Mouse (Mus musculus) T-helper 1 cell (primary cell): ENCODE measurements around the gene Tbxas1.

ENCODE experiments used
- in situ Hi-C: fragments of 300-600 bp; cut with MboI, MseI; formaldehyde crosslinking; loops from one replicate; pipeline ENCODE4 v1.15.1; 2025; ENCODE audit warnings: high pct_unique_total_duplicates

Gene Tbxas1

DNA sequence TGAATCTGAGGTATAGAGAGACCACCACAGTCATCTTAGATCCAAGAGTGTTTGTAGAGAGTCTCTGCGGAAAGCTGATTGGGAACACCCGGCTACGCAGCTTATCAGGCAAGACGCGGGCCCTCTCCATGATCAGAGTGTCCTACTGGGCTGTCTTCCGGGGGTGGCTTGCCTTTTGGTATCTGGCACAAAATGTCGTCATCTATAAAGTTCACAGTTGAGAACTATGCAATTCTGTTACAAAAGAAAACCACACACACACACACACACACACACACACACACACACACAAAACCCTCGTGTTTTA is 46.6 kb downstream of the Tbxas1 start:
- in situ Hi-C loops, result no loop called here

DNA sequence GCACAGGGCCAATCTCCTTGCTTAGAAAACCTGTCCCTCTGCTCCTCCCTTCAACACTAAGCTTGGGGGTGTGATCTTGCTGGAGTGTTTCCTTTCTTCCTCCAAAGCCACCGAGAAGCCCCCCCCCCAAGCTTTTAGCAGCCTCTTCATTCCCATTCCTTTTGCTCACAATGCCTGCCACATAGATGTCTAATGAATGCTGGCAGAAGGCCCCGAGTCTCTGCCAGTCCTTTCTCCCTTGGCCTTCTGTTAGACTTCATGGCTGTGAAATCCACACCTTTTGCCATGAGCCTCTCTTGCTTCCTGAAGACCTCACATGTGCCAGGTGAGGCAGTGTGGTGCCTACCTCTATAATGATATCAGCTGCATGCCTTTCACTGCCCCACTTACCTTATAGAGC is 47.3 kb downstream of the Tbxas1 start:
- in situ Hi-C loops, result no loop called here

DNA sequence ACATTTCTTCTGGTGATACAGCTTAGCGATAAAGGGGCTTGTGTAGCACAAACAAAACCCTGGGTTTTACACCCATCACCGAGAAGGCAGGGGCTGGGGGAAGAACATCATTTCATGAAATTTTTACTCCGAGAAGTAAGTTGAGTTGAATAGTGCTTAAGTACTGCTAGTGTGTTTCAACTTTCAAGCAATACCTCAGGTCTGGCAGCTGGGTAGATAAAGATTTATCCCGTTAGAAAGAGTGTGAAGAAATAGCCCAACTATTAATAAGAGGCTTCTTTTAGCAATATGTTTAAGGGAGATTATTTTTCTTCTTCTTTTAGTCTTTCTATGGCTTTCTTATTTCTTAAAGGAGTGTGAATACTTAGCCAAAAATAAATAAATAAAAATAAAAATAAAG is 48.2 kb downstream of the Tbxas1 start:
- in situ Hi-C loops, result no loop called here

GRCm38 (mm10) chr6:38923870-38924817 is 48.9 kb downstream of the Tbxas1 start:
- in situ Hi-C loops, result no loop called here

GRCm38 (mm10) chr6:38925719-38926118 is 50.5 kb downstream of the Tbxas1 start:
- in situ Hi-C loops, result no loop called here

- in situ Hi-C loops, result no loop called here
These were observed 51.1 kb downstream of the Tbxas1 start for GRCm38 (mm10) chr6:38926135-38926962.

GRCm38 (mm10) chr6:38926963-38927361 is 51.8 kb downstream of the Tbxas1 start:
- in situ Hi-C loops, result no loop called here

GRCm38 (mm10) chr6:38928489-38928888 is 53.3 kb downstream of the Tbxas1 start:
- in situ Hi-C loops, result no loop called here

GRCm38 (mm10) chr6:38936009-38936408 is 60.8 kb downstream of the Tbxas1 start:
- in situ Hi-C loops, result no loop called here

DNA sequence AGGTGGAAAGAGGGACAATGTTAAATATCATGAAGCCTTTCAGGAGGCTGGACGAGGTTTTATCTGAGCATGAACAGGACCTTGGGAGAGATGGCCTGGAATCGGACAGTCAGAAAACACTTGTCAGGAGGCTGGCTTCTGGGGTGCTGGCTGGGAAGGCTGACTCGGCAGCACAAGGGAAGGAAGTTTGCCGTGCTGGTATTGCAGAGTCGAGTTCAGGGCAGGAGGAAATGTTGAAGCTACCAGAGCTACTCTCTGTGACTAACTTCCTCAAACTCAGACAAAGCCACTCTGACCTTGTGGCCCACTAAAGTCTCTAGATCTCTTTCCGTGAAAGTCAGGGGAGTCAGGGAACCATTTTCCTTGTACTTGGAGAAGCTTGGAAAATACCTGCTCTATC is 63.2 kb downstream of the Tbxas1 start:
- in situ Hi-C loops, result no loop called here

GRCm38 (mm10) chr6:38939096-38939495 is 63.9 kb downstream of the Tbxas1 start:
- in situ Hi-C loops, result no loop called here

GRCm38 (mm10) chr6:38941016-38941415 is 65.8 kb downstream of the Tbxas1 start:
- in situ Hi-C loops, result no loop called here

- in situ Hi-C loops, result no loop called here
These were observed 67.6 kb downstream of the Tbxas1 start for GRCm38 (mm10) chr6:38942771-38943170.

DNA sequence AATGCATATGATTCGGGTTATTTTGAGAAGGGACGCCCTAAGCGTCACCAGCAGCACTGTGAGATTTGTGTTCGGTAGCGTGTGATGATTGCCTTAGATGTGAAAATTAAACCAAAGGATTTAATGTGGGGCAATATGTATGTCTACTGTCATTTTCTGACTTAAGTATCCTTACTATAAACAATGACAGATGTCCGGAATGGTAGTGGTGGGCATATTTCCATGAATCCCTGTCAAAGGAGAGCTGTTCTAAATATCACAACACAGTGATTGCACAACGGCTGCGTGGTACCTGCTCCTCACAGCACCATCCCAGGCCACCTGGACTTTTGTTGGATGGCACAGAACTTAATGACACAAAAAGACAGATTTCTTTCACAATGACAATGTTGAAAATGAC is 69.2 kb downstream of the Tbxas1 start:
- in situ Hi-C loops, result no loop called here

GRCm38 (mm10) chr6:38944826-38945225 is 69.6 kb downstream of the Tbxas1 start:
- in situ Hi-C loops, result no loop called here

- in situ Hi-C loops, result no loop called here
These were observed 70.5 kb downstream of the Tbxas1 start for GRCm38 (mm10) chr6:38945681-38946080.

DNA sequence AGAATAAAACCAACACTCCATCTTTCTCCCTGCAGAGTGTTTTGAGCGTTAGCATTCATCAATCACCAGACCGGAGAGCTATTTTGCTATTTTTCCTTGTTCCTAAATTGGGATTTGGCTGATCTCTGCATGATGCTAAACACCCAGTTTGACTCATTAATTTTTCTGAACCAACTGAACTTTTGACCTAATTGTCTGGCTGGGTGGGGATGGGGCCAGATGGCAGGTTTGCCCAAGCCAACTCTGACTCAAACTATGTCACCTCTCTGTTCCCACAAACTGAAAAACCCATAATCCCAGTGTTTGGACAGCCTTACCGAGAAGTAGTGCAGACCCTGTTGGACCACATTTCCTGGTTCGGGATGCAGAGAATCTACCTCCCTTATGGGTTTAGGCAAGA is 72.1 kb downstream of the Tbxas1 start:
- in situ Hi-C loops, result no loop called here

GRCm38 (mm10) chr6:38949683-38950161 is 74.5 kb downstream of the Tbxas1 start:
- in situ Hi-C loops, result no loop called here

- in situ Hi-C loops, result no loop called here
These were observed 75.1 kb downstream of the Tbxas1 start for GRCm38 (mm10) chr6:38950341-38950740.

DNA sequence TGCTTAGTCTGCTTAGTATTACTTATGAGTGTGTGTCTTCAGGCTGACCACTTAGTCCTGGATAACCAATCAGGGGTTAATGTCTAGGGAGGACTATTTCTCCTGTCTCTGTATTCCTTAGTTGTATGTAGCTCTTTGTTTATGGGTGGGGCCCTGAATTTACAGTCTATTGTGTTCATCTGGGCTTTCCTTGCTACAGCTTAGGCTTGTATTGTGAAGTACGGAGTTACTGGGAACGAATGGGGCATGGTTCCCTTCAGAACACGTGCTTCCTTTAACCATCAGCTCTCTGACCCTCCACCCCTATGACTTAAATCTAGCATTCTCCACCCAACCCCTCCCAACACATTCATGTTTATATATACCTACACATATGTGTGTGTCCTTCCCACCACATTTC is 75.6 kb downstream of the Tbxas1 start:
- in situ Hi-C loops, result no loop called here

GRCm38 (mm10) chr6:38956641-38957040 is 81.4 kb downstream of the Tbxas1 start:
- in situ Hi-C loops, result no loop called here

GRCm38 (mm10) chr6:38957246-38957645 is 82.0 kb downstream of the Tbxas1 start:
- in situ Hi-C loops, result no loop called here

- in situ Hi-C loops, result no loop called here
These were observed 84.3 kb downstream of the Tbxas1 start for GRCm38 (mm10) chr6:38959502-38959901.
